Mouse (Mus musculus) megakaryocyte, adult 5-6 weeks (primary cell): ENCODE data around the gene Cstb. TPM values are rescaled to one million over a fixed set of nuclear protein-coding genes. Genes with fewer than 3 reads are reported as not detected.

ENCODE experiments used
- ATAC-seq: 2 replicates; pipeline ENCODE4 v1.8.0; 2016; ENCODE audit warnings: mild to moderate bottlenecking, inconsistent platforms; ENCODE audit not compliant: poor library complexity, severe bottlenecking
- total RNA-seq, 2 experiments: library from RNA; stranded (forward) in 1 of 2; stranded (reverse) in 1 of 2; fragments of 153-499, 151-499 nt in 1 of 2; fragments of 221-1000, 200-1000 nt in 1 of 2; gene quantifications; 2 replicates each; pipeline versions ENCODE4 v1.2.3 to v1.2.4; 2015 to 2017

Gene Cstb
- total RNA-seq (2015) (122 and 148 TPM in 2 replicates), total RNA-seq (2017) (119 and 125 TPM in 2 replicates)

DNA sequence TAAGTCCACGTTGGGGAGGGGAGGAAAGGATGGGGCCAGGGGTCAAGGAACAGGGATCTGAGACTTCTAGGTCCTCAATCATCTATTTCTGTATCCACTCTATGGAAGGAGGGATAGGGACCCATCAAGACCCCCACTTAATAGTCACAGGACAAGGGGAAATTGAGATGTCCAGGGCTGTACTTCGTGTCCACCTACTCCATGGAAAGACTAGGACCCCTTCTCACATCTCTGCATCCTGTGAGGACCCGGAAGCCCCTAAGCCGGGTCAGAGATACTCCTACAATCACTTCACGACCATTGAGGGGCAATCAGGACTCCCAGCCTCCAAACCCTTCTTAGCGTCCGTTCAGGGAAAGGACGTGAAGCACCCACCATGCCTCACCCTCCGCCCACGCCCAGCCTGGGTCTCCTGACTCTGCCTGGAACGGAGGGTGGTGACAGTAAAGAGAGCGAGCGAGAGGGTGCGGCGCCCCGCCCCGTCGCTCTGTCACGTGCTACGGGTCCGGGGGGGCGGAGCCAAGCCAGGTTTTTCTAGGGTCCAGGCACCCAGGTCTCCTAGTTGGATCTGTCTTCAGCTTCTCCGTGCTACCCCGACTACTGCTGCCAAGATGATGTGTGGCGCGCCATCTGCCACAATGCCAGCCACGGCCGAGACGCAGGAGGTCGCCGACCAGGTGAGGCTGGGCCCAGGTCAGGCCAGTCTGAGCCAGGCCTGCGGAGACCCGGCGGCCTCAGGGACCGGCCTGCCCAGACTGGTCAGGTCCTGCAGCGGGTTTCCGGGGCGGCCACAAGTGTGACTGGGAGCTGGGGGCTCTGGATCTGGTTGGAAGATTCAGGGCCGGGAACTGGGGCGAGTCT is at the start of gene Cstb:
TSS of gene Cstb (plus strand) at position 489 of the 861 bp plus-strand sequence.
- peak; percentile 92 for ATAC-seq

DNA sequence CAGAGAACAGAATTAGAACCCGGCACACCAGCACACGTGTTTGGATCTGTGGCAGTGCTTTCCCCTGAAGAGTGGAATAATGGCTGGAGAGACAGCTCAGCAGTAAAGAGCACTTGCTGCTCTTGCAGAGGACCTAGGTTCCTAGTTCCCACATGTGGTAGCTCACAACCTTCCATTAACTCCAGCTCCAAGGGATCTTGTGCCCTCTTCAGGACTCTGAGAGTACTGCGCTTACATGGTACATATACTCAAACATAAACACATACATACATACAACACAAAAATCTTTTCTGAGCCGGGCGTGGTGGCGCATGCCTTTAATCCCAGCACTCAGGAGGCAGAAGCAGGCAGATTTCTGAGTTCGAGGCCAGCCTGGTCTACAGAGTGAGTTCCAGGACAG is 47.0 kb upstream of the Cstb start:
- no peak for ATAC-seq

DNA sequence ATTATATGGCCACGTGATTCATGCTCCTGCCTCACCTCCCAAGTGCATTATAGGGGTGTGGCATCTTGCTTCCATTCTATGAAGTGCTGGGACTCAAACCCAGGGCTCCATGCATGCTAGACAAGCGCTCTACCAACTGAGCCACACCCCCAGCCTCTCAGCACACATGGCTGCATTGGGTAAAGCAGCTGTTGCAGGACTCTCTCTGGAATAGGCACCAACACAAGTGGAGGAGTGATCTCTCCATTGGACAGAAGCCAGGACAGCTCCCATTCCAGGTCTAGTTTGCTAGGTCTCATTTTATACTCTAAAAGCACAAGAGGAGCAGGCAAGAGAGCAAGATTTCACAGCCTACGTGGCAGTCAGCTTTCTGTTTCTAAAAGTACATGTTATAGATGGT is 41.9 kb upstream of the Cstb start:
- ATAC-seq = no peak

DNA sequence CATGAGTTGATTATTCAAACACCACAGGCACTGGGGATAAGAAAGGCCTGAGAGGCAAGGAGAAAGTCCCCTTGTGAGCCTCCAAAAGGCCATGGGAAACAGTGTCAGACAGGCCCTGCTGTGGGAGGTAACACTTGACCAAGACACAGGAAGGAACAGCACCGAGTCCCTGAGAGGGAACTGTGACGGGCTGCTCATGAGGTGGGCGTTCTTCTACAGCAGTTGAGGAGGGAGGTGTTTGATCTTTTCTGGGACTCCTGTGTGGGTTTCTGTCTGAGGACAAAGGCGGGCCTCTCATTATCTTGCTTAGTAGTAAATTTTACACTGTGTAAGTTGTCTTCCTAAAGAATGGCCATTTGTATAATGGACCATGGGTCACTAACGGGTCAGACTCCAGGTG is 39.9 kb upstream of the Cstb start:
- no peak for ATAC-seq

DNA sequence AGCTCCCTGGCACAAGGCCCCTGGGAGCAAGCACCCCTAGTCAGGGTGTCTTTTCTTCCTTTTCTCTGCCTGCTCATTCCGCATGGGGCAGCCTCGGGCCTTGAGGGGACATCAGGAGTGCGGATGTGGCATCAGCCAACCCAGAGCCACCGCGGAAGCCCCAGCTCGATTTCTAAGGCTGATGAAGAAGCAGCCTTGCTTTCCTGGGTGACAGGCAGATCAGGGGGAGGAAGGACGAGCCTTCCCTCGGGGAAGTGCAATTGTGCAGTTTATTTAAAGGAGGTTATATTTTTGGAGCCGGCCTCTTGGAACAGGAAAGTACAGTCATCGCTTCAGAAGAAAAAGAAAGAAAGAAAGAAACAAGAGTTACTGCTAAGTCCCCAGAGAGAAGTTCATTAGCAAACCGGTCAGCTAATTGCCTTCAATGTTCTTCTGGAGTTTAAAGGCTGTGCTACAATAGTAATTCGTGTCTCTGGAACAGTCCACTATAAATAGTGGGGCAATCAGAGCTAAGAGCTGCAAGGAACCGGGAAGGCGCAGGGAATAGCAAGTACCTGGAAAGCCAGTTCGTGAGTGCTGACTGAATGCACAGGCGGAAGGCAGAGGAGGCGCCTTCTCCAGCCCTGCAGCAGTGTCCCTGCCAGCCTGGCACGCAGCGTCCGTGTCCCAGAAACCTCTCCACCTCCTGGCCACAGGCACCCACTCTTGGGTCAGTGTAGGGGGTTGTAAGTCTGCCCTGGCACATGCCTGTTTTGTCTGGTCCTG is 37.1 kb upstream of the Cstb start:
- ATAC-seq = no peak

DNA sequence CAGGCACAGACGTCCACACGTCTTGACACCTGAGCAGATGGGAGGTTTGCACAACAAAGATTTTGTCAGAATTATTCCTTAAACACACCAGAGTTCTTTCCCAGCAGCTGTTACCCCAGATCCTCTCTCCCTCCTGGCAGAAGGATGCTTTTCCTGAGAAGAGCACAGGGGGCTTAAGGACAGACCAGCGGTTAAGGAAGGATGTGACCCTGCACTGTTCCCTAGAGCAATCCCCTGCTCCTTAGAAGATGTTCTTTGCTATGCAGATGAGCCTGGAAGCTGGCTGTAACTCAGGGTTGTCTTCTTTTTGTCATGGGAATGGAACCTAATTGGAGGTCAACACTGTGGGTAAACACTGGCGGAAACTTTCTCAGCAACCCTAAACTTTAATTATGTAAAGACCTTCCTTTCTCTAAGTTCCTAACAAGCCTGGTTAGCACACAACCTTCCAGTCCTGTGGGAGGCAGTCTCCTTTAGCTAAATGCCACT is 34.4 kb upstream of the Cstb start:
- no peak for ATAC-seq

DNA sequence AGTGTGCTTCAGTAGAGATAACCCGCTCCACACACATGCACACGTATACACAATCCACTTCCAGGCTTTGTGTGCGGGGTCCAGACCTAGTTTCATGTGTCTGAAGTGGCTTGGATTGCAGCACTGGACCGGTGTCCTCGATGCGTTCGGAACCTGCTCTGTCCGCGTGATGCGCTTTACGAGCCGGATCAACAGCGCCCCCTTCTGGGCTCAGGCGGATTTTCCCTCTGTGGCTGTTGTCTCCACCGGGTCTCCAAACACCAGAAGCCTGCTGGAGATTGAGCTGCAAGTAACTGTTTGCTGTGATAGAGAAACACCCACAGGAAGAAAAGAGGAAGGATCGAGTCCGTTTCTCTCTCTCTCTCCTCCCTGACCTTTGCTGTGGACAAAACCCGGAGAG is 33.4 kb upstream of the Cstb start:
- ATAC-seq = peak; percentile 75

DNA sequence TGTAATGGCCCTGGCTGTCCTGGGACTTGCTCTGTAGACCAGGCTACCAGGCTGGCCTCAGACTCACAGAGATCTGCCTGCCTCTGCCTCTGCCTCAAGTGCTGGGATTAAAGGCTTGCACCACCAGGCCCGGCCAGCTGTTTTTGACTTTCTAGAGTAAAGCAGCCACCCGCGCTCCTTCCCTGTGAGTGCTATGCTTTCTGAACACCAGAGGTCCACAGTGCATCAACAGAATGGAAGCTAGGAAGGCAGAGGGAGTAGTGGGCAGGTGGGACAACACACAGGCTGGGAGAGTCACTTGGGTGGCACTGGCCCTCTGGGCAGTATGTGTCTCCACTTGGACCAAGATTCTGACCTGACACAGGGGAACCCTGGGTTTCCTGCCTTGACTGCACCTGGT is 30.1 kb upstream of the Cstb start:
- ATAC-seq = no peak

DNA sequence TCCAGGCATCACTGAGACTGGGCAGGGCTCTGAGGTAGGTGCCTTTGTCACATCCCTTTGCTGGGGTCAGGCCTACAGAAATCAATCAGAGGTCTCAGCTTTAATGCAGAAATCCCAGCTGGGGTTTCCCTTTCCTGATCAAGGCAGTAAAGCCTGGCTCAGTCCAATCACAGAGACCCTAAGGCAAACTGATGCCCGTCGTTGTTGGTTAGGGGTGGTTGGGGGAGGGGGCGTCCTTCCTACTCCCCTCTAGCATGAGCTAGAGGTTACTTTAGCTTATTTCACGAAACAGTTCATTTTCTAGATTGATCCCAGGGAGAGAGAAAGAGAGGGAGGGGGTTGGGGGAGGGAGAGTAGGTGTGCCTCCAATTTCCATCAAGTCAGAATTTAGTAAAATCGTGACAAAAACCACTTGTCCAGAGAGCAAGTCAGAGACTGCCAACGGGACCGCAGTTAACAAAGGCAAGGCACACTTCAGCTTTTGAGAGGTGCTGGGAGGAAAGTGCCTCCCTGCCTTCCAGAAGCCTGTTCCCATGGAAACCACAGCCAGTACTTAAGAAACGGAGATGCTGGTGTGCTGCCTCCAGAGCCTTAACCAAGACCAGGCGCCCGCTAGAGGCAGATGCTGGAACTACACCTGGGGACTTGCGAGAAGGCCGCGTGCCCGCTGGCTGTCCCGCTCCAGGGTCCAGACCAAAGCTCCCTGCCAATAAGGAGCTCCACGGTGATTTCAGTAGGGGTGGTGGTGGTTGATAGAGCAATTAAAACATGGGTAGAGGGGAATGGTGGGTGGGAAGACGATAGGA is 29.4 kb upstream of the Cstb start:
- ATAC-seq = peak; percentile 84

DNA sequence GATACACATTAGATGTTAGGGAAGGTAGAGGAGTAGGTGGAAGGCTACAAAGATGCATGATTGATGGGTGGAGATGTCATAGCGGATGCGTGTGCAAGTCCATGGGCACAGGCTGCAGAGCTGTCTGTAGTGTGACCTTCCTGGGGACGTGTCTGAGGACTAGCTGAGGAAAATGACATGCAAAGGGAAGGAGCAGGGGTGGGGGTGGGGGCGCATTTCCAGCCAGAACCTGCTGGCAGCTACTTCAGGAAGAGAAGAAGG is 28.9 kb upstream of the Cstb start:
- no peak for ATAC-seq

DNA sequence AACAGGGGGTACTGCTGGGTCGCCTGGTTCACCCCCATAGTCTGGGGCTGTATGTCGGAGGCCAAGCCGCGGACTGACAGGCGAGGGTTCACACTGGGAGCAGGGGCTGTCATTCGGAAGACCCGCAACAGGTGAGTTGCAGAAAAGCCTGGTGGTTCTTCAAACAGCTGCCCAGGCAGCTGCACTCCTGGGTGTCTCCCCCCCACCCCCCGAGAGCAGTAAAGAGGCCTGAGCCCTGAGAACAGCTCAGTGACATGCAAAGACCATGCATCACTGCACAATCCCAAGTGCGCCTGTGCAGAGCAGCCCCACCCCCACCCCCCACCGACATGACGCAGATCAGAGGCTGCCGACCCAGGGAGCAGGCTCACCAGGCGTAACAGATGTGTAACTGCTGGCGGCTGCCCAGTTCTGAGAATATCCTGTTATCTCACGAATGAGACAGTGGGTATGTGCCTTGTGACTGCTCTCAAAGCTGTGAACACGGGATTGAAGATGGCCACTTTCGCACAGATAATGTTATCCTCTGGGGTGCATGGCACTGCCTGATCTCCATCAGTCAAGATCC is 26.3 kb upstream of the Cstb start:
- ATAC-seq = no peak

DNA sequence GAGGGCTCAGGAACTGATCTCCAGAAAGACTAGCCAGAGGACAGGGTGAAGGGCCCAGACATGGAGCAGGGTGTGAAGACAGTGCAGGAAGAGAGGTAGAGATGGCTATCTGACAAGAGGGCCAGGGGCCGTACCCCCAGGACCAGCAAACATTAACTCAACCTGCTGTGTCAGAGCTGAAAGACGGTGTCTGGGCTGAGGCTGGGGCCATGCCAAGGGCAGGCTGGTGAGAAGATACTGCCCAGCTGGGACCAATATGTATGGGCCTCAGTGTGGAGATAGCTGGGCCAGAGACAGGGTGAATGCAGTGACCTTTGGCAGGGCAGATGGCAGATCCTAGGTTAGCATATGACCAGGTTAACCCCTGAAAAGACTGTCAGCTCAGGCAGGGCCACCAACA is 24.3 kb upstream of the Cstb start:
- ATAC-seq = no peak

DNA sequence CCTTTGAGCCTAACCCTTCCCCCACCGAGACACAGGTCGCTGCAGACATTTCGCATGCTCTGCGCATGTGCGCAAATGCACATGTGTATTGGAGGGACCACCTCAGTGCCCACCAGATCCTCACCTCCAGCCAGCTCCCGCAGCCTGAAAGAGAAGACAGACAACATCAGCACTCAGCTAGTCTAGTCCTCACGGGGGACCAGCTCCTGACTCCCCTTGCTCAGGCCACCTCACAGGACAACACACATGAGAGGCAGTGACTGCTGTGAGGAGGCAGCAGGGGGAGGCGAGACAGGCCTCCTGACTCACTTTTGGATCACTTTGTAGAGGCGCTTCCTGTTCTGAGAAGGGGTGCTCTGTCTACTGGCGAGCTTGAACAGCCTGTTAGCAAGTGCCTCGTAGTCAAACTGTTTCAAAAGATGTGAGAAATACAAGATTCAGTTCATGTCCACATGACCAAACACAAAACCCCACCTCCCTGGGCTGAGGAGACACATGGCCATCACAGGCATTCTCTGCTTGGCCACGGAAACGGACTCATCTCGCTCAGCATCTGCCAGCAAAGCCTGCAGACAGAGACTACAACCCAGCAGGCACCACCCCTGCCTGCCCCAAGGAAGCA is 23.1 kb upstream of the Cstb start:
- no peak for ATAC-seq

DNA sequence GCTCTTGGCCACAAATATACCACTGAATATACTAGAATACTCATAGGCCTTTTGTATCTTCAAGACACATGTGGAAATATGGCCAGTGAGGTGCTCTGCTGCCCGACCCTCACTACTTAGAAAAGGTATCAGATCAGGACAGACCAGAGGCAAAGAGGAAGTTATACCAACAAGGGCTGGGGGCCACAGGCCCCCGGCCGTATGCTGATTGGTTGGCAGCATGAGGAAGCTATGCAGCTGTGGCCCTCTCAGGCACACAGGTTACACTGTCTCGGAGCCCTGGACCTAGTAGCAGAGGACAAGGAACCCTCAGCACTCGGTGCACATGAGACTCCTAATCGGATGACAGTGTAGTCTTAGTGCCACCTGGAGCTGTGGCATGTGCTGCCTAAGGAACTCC is 19.3 kb upstream of the Cstb start:
- peak; percentile 49 for ATAC-seq

DNA sequence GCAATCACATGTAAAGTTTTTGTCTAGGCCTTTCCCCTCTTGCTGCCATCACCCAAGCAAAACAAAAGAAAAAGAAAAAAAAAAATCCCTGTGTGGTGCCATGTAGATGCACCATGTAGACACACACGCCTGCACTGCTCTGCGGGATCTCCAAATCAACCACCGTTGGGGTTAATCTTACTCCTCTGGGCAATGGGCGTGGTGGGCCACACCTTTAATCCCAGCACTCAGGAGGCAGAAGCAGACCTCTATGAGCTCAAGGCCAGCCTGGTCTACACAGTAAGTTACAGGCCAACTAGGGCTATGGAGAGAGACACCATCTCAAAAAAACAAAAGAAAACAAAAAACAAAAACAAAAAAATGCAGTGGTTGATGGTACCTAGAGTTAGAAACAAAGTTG is 18.3 kb upstream of the Cstb start:
- no peak for ATAC-seq

DNA sequence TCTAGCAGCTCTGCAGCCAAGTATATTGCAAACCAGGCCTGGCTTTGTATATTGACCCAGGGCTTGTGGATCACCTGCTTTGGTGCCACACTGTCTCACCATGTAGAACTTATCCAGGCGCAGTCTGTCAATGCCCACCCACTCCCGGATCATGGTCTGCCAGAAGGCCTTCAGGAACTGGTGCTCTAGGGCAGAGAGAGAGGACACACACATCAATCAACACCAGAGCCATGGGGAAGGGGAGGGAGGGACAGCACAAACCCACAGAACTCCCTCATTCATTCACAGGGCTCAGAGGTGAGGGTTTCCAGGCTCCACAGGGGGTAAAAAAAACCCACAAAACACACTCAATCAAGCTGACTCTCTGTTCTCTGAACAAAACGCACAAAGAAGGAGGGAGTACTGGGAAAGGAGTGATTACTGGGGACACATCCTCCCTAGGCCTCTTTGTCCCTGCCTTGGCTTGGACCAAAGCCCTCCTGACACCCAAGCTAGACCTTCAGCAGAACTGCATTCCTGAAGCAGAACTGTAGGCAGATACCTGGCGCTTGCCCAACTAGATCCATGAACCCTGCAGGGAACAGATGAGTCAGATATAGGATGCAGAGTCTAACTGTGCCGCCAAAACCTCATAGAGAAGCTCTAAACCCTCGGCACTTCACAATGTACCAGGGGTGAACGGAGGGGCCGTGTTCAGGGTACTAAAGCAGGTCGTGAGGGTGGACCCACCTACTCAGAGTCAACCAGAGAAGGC is 16.3 kb upstream of the Cstb start:
- no peak for ATAC-seq

DNA sequence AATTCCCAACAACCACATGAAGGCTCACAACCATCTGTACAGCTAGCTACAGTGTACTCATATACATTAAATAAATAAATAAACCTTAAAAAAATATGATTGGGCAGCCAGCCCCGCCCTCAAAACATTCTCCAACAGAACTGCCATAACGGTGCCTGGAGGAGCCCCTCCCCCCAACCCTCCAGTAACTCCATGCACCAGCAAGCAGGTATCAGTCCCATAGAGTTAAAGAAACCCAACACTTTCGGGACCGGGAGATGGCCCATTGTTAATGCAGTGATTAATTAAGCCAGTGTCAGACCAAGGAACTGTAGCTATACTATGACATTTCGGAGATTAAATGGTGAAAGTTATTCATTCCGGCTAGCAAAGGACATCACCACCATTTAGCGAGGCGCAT is 13.6 kb upstream of the Cstb start:
- no peak for ATAC-seq

DNA sequence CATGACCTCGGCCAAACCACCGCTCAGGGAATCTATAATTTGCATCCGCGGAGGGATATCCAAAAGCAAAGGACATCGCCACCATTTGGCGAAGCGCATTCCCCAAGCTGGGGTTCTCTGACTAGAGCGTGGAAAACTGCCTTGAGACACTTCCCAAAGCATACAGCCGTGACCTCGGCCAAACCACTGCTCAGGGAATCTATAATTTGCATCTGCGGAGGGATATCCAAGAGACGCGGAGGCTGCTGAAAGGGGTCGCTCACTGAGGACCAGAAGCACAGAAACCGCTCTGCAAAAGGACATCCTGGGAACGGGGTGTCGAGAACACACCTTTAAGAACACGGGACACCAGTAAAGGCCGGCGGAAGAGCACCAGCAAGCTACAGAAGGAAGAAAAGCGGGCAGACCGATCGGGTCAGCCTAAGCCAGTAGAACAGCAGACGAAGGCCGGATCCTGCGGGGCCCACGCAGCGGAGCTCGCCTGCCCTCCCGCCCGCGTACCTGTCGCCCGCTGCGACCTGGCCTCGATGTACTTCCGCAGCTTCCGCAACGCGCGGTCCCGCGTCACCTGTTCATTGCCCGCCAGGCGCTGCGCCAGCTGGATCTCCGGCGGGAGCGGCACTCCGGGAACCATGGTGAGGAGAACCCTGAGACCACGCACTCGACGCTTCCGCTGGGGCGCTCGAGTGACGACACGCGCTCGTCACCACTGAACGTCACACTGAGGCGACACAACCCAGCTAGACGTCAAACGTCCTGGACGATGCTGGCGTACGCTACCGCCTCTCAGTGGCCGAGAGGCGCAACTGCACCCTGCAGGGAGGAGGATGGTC is 12.9 kb upstream of the Cstb start, which contains the start of gene Rrp1:
TSS of gene Rrp1 (minus strand) at position 725 of the 833 bp plus-strand sequence.
- peak; percentile 99 for ATAC-seq

DNA sequence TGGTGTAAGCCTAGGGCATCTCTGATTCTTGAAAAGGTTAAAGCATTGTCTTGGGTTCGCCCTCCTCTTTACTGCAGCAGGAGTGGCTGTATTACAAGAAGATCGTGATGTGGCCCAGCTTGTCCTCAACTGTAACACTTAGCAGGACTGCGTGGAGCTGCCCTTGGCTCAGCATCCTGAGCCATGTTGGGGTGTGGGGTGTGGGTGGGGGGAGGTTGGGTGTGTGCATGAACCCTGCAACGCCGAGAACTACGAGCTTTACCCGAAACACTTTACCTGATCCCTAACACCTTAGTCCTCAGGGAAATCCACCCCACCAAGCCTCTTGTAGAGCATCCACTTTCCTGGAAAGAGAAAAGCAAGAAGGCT is 12.3 kb upstream of the Cstb start:
- peak; percentile 1; the same call in 1 of the 2 replicates for ATAC-seq
